Mouse (Mus musculus) embryonic facial prominence, embryonic 13.5 days (tissue): ENCODE data around the gene Clp1. TPM values are rescaled to one million over a fixed set of nuclear protein-coding genes. Genes with fewer than 3 reads are reported as not detected.
"Not testable (repeated sequence)": the region's sequence is repeated elsewhere in the genome, so short reads cannot be mapped to it uniquely, and the experiment has no call there.

Experiments
- ATAC-seq: fragments of 200-750 bp; cut with Nextera tagmentation; 2 replicates; pipeline ENCODE4 v1.8.0; 2017; ENCODE audit warnings: low read depth; ENCODE audit not compliant: insufficient number of reproducible peaks, insufficient read depth, low FRiP score, low TSS enrichment
- H3K27ac ChIP-seq: fragments of 300-500 bp; sonication (generic); 2 replicates; pipeline ENCODE4 v1.5.1; 2015; ENCODE audit warnings: moderate library complexity, mild to moderate bottlenecking, inconsistent platforms
- H3K27me3 ChIP-seq: fragments of 300-500 bp; sonication (generic); 2 replicates; pipeline ENCODE4 v1.6.1; 2015; ENCODE audit warnings: mild to moderate bottlenecking, inconsistent platforms
- H3K36me3 ChIP-seq: fragments of 300-500 bp; sonication (generic); 2 replicates; pipeline ENCODE4 v1.6.1; 2015; ENCODE audit warnings: mild to moderate bottlenecking, inconsistent platforms
- H3K4me1 ChIP-seq: fragments of 300-500 bp; sonication (generic); 2 replicates; pipeline ENCODE4 v1.6.1; 2015; ENCODE audit warnings: inconsistent platforms
- H3K4me2 ChIP-seq: fragments of 300-500 bp; sonication (generic); 2 replicates; pipeline ENCODE4 v1.6.1; 2015; ENCODE audit warnings: moderate library complexity, mild to moderate bottlenecking, inconsistent platforms
- H3K4me3 ChIP-seq: fragments of 300-500 bp; sonication (generic); 2 replicates; pipeline ENCODE4 v1.5.1; 2015; ENCODE audit warnings: mild to moderate bottlenecking, inconsistent platforms
- H3K9ac ChIP-seq: fragments of 300-500 bp; sonication (generic); 2 replicates; pipeline ENCODE4 v1.6.1; 2015; ENCODE audit warnings: mild to moderate bottlenecking, inconsistent platforms
- H3K9me3 ChIP-seq: fragments of 300-500 bp; sonication (generic); 2 replicates; pipeline ENCODE4 v1.6.1; 2016; ENCODE audit warnings: inconsistent platforms
- WGBS: fragments of 180-500 bp; shearing (Covaris S2); methylation state at CpG from one replicate; pipeline ENCODE4 v1.1.7; 2015; ENCODE audit warnings: mixed read lengths; 5-methylcytosine and 5-hydroxymethylcytosine counted together
- polyA plus RNA-seq: library from polyadenylated mRNA; unstranded; fragments of >200 nt; fragmentation: Nextera tagmentation; extraction: Ambion mirVana; gene quantifications from 2 replicates; pipeline ENCODE4 v1.2.1, GENCODE M21; 2015

Gene Clp1
- polyA plus RNA-seq, 1 experiment from 2014 or later = 39.0 TPM

- peak overlapping the region; percentile 71 for H3K27ac ChIP-seq
- peak overlapping the region; percentile 75 for H3K4me2 ChIP-seq
- H3K27me3 ChIP-seq = peaks cover 2% of the 10 kb centered on the region; the same call in 1 of the 2 replicates
- H3K9me3 ChIP-seq = no peaks in the 10 kb centered on the region
- ATAC-seq = no peak
- H3K9ac ChIP-seq = peak overlapping the region; percentile 59; the same call in 1 of the 2 replicates
- 0 out of 2 replicates have a peak overlapping the region, but pooled peaks have one; percentile 2 for H3K4me3 ChIP-seq
- WGBS = 8% methylated on average over 8 of the region's 8 CpGs
- peaks cover 93% of the 10 kb centered on the region for H3K4me1 ChIP-seq
- H3K36me3 ChIP-seq = peaks cover 18% of the 10 kb centered on the region
Measured at GRCm38 (mm10) chr2:84737451-84737925, 10.3 kb upstream of the Clp1 start.

GRCm38 (mm10) chr2:84736312-84737161 lies 9.4 kb upstream of the Clp1 start:
- Histone ChIP-seq H3K9me3 (no peaks in the 10 kb centered on the region), H3K4me3 (peak overlapping the region; percentile 15), H3K4me2 (peak overlapping the region; percentile 75), H3K36me3 (peaks cover 15% of the 10 kb centered on the region), H3K27ac (peak overlapping the region; percentile 71; the same call in 1 of the 2 replicates), H3K4me1 (peaks cover 83% of the 10 kb centered on the region), H3K27me3 (peaks cover 2% of the 10 kb centered on the region; the same call in 1 of the 2 replicates), H3K9ac (peak overlapping the region; percentile 59)
- 5% methylated on average over 27 of the region's 27 CpGs for WGBS
- ATAC-seq = no peak

DNA sequence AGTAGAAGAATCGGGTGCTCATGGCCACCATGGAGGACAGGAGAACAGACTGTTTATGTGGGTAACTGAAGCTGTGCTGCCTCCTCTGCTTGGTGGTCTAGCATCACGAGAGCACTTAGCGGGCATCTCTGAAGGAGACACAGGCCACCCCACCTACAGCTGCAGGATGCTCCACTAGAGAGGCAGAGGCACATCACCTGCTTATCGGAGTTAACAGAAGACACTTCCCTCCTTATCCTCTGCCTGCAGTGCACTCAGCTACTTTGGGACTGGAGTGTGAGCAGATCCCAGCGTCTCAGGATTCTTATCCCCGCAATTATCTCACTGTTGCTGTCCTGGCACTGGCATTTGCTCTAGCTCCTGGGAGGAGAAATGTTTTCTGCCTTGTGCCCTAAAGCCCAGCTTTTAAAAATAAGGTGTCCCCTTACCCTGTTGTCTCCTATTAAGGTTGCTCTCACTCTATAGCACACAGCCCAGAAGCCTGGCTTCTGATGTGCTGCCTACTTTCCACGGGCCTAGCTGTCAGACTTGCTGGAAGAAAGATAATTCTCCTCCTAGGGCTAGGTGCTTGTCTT lies 8.3 kb upstream of the Clp1 start:
- Histone ChIP-seq H3K4me3 (peak overlapping the region; percentile 50), H3K27ac (peak overlapping the region; percentile 1; the same call in 1 of the 2 replicates), H3K27me3 (peaks cover 2% of the 10 kb centered on the region; the same call in 1 of the 2 replicates), H3K9ac (peak overlapping the region; percentile 72), H3K36me3 (peaks cover 5% of the 10 kb centered on the region; the same call in 1 of the 2 replicates), H3K4me1 (peaks cover 72% of the 10 kb centered on the region), H3K4me2 (peak overlapping the region; percentile 75), H3K9me3 (no peaks in the 10 kb centered on the region)
- WGBS = 18% methylated on average over 7 of the region's 7 CpGs
- ATAC-seq = no peak

GRCm38 (mm10) chr2:84734919-84735318 lies 7.8 kb upstream of the Clp1 start:
- ATAC-seq = no peak
- Histone ChIP-seq H3K27me3 (peaks cover 2% of the 10 kb centered on the region; the same call in 1 of the 2 replicates), H3K9me3 (no peaks in the 10 kb centered on the region), H3K36me3 (0 out of 2 replicates have a peak, but pooled peaks cover under 1% of the 10 kb centered on the region), H3K9ac (peak overlapping the region; percentile 72), H3K4me2 (peak overlapping the region; percentile 75), H3K4me1 (peaks cover 67% of the 10 kb centered on the region), H3K4me3 (peak overlapping the region; percentile 50), H3K27ac (no peak overlapping the region)
- WGBS = 3% methylated on average over 2 of the region's 2 CpGs

- peak overlapping the region; percentile 50 for H3K4me3 ChIP-seq
- WGBS = 2% methylated on average over 11 of the region's 11 CpGs
- no peak for ATAC-seq
- peak overlapping the region; percentile 75 for H3K4me2 ChIP-seq
- H3K27me3 ChIP-seq = peaks cover 2% of the 10 kb centered on the region; the same call in 1 of the 2 replicates
- peak overlapping the region; percentile 72 for H3K9ac ChIP-seq
- no peaks in the 10 kb centered on the region for H3K9me3 ChIP-seq
- peak overlapping the region; percentile 55 for H3K27ac ChIP-seq
- peaks cover 62% of the 10 kb centered on the region for H3K4me1 ChIP-seq
- no peaks in the 10 kb centered on the region for H3K36me3 ChIP-seq
Measured at GRCm38 (mm10) chr2:84734351-84734864, 7.3 kb upstream of the Clp1 start.

- Histone ChIP-seq H3K9ac (peak within 1 kb of the TSS; percentile 72), H3K36me3 (no peaks in the 10 kb centered on the region), H3K4me3 (peak within 1 kb of the TSS; percentile 50), H3K27ac (peak within 1 kb of the TSS; percentile 55), H3K27me3 (peaks cover 2% of the 10 kb centered on the region; the same call in 1 of the 2 replicates), H3K4me2 (peak within 1 kb of the TSS; percentile 75), H3K9me3 (no peaks in the 10 kb centered on the region), H3K4me1 (peaks cover 55% of the 10 kb centered on the region)
- ATAC-seq = peak; percentile 69
- 2% methylated on average over 8 of the region's 8 CpGs for WGBS
Measured at GRCm38 (mm10) chr2:84733579-84734300, 6.6 kb upstream of the Clp1 start, which contains the start of gene Ypel4. Gene Ypel4, plus strand, starts transcription at chr2:84734058.

DNA sequence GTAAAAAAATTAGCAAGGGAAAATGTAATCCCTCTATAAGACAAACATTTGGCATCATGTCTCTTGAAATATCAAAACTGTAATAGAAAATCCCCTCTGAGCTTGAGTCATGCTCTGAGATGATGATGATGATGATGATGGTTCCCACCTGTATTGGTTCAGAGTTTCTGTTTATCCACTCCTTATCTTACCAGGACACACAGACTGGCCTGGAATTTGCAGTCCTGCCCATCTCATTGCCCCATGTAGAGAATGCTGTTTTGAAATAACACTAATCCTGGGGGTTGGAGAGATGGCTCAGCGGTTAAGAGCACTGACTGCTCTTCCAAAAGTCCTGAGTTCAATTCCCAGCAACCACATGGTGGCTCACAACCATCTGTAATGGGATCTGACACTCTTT lies 5.2 kb upstream of the Clp1 start:
- Histone ChIP-seq H3K4me2 (no peak overlapping the region), H3K27ac (no peak overlapping the region), H3K27me3 (peaks cover 2% of the 10 kb centered on the region; the same call in 1 of the 2 replicates), H3K9ac (no peak overlapping the region), H3K4me1 (peaks cover 42% of the 10 kb centered on the region), H3K36me3 (no peaks in the 10 kb centered on the region), H3K9me3 (no peaks in the 10 kb centered on the region), H3K4me3 (no peak overlapping the region)
- ATAC-seq = no peak
- WGBS = 86% methylated on average over 1 of the region's 1 CpGs

GRCm38 (mm10) chr2:84731206-84731605 lies 4.1 kb upstream of the Clp1 start:
- no peaks in the 10 kb centered on the region for H3K9me3 ChIP-seq
- no peak overlapping the region for H3K27ac ChIP-seq
- H3K4me3 ChIP-seq = no peak overlapping the region
- ATAC-seq = no peak
- no peak overlapping the region for H3K4me2 ChIP-seq
- no peaks in the 10 kb centered on the region for H3K27me3 ChIP-seq
- H3K4me1 ChIP-seq = peaks cover 34% of the 10 kb centered on the region
- no peaks in the 10 kb centered on the region for H3K36me3 ChIP-seq
- 88% methylated on average over 3 of the region's 3 CpGs for WGBS
- no peak overlapping the region for H3K9ac ChIP-seq

- H3K36me3 ChIP-seq = peaks cover 19% of the 10 kb centered on the region
- H3K4me3 ChIP-seq, H3K27ac ChIP-seq, ATAC-seq, H3K9ac ChIP-seq, H3K9me3 ChIP-seq, H3K27me3 ChIP-seq, H3K4me2 ChIP-seq: not testable (repeated sequence)
- peaks cover 13% of the 10 kb centered on the region for H3K4me1 ChIP-seq
- WGBS = 77% methylated on average over 5 of the region's 5 CpGs
Measured at GRCm38 (mm10) chr2:84728191-84728590, 1.0 kb upstream of the Clp1 start.

DNA sequence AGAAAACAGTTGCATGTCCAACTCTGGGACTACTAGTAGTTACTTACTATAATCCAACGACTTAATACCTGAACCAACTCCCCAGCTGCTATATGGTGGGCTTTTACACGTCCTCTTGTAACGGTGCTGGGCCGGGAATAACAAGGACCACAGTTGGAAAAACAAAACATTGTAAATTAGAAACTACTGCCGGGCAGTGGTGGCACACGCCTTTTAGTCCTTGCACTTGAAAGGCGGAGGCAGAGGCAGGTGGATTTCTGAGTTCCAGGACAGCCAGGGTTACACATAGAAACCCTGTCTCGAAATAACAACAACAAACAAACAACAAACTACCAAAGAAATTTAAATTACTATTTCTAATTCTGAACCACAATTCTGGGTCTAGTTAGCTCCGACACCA lies 434 bp downstream of the Clp1 start:
- Histone ChIP-seq H3K27me3 (no peaks in the 10 kb centered on the region), H3K4me2 (peak overlapping the region; percentile 78), H3K4me3 (peak overlapping the region; percentile 63), H3K27ac (no peak overlapping the region; the same call in 1 of the 2 replicates), H3K9ac (peak overlapping the region; percentile 73), H3K36me3 (peaks cover 23% of the 10 kb centered on the region), H3K9me3 (no peaks in the 10 kb centered on the region), H3K4me1 (peaks cover 13% of the 10 kb centered on the region)
- no peak for ATAC-seq
- 4% methylated on average over 9 of the region's 9 CpGs for WGBS

- no peak for ATAC-seq
- Histone ChIP-seq H3K4me1 (peaks cover 13% of the 10 kb centered on the region), H3K9me3 (no peaks in the 10 kb centered on the region), H3K9ac (peak overlapping the region; percentile 27; the same call in 1 of the 2 replicates), H3K4me2 (peak overlapping the region; percentile 78), H3K4me3 (peak overlapping the region; percentile 63), H3K36me3 (peaks cover 29% of the 10 kb centered on the region), H3K27ac (no peak overlapping the region), H3K27me3 (no peaks in the 10 kb centered on the region)
- WGBS = 90% methylated on average over 10 of the region's 10 CpGs
Measured at GRCm38 (mm10) chr2:84725770-84726169, 1.4 kb downstream of the Clp1 start.
